Mouse (Mus musculus): Measurements from ENCODE around the gene Trim47.

DNA sequence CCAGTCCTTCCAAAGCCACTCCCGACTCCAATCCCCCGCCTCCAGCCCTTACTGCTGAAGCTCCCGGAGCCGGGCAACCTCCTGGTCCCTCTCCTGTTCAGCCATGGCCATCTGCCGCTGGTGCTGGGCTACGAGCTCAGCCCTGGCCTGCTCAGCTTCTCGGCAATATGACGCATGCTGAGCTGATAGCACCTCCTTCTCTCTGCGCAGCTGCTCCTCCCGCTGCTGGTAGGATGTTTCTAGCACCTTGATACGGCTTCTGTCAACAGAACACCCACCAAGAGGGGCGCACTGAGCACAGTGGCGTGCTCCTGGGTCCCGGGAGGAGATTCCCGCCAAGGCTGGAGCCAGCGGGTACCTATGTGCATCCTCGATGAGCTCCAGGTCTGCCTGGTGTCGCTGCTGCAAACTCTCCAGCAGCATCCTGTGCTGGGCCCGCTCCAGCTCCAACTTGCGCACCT, 21.8 kb upstream of the Trim47 start:
- TF ChIP-seq CTCF (IDR thresholded peaks at IDR 0.05; ENCODE audit: control insufficient read depth, insufficient read depth, insufficient read length) (no peak), USF1 (IDR thresholded peaks at IDR 0.05; ENCODE audit: low read depth) (no peak), CEBPB (IDR thresholded peaks at IDR 0.05; ENCODE audit: low read depth) (no peak)

Data from C2C12 (cell line).